Mouse (Mus musculus) forebrain, postnatal 0 days (tissue): ENCODE measurements around the gene Cadm3. TPM values are rescaled to one million over a fixed set of nuclear protein-coding genes. Genes with fewer than 3 reads are reported as not detected.

ENCODE experiments used
- ATAC-seq: fragments of 200-750 bp; cut with Nextera tagmentation; 2 replicates; pipeline ENCODE4 v1.8.0; 2017; ENCODE audit warnings: mild to moderate bottlenecking, moderate library complexity
- DNase-seq: peaks from one replicate; pipeline ENCODE4 v3.0.0-alpha.2; 2015
- H3K27ac ChIP-seq: fragments of 300-500 bp; sonication (generic); 2 replicates; pipeline ENCODE4 v1.5.1; 2014; ENCODE audit warnings: low read depth, mild to moderate bottlenecking, antibody characterized with exemption, low read length, moderate library complexity, mixed read lengths
- H3K27me3 ChIP-seq: fragments of 300-500 bp; sonication (generic); 2 replicates; pipeline ENCODE4 v1.6.1; 2014; ENCODE audit warnings: mild to moderate bottlenecking, low read length, mixed read lengths; ENCODE audit not compliant: insufficient read depth
- H3K36me3 ChIP-seq: fragments of 300-500 bp; sonication (generic); 2 replicates; pipeline ENCODE4 v1.6.1; 2014; ENCODE audit warnings: mild to moderate bottlenecking, moderate library complexity; ENCODE audit not compliant: insufficient read depth
- H3K4me1 ChIP-seq: fragments of 300-500 bp; sonication (generic); 2 replicates; pipeline ENCODE4 v1.6.1; 2014; ENCODE audit warnings: antibody characterized with exemption; ENCODE audit not compliant: insufficient read depth
- H3K4me2 ChIP-seq: fragments of 300-500 bp; sonication (generic); 2 replicates; pipeline ENCODE4 v1.6.1; 2014; ENCODE audit warnings: low read depth, mild to moderate bottlenecking, moderate library complexity
- H3K4me3 ChIP-seq: fragments of 300-500 bp; sonication (generic); 2 replicates; pipeline ENCODE4 v1.5.1; 2014; ENCODE audit warnings: low read depth, low read length, mixed read lengths
- H3K9ac ChIP-seq: fragments of 300-500 bp; sonication (generic); 2 replicates; pipeline ENCODE4 v1.6.1; 2014; ENCODE audit warnings: mild to moderate bottlenecking
- H3K9me3 ChIP-seq: fragments of 300-500 bp; sonication (generic); 2 replicates; pipeline ENCODE4 v1.6.1; 2016; ENCODE audit warnings: low read length
- CTCF ChIP-seq: sonication (generic); IDR thresholded peaks from 2 replicates; pipeline ENCODE4 v1.5.1; 2016; ENCODE audit warnings: antibody characterized with exemption, control low read depth, low read depth
- WGBS: fragments of 180-500 bp; shearing (Covaris S2); extraction: QIAGEN DNeasy Blood & Tissue Kit; methylation state at CpG from one replicate; pipeline ENCODE4 v1.1.7; 2014; 5-methylcytosine and 5-hydroxymethylcytosine counted together
- polyA plus RNA-seq: library from polyadenylated mRNA; unstranded; fragments of >200 nt; fragmentation: Nextera tagmentation; extraction: Ambion mirVana; gene quantifications from 2 replicates; pipeline ENCODE4 v1.2.1, GENCODE M21; 2015
- total RNA-seq: library from RNA; depleted of rRNA; stranded (reverse); fragments of >200 nt; gene quantifications from 2 replicates; pipeline ENCODE4 v1.2.3, GENCODE M21; 2014

Cadm3 gene
- total and polyA plus RNA-seq, 2 experiments from 2014 or later = 41.0 to 354 TPM

- H3K27me3 ChIP-seq = no peaks in the 10 kb centered on the region
- ATAC-seq (no peak), DNase-seq (no peak)
- H3K27ac ChIP-seq = no peak within 1 kb of the TSS
- TF ChIP-seq CTCF = no peak
- no peak within 1 kb of the TSS for H3K9ac ChIP-seq
- H3K4me3 ChIP-seq = no peak within 1 kb of the TSS
- peaks cover 22% of the 10 kb centered on the region for H3K36me3 ChIP-seq
- 76% methylated on average over 9 of the region's 9 CpGs for WGBS
- no peak within 1 kb of the TSS for H3K4me2 ChIP-seq
- no peaks in the 10 kb centered on the region for H3K4me1 ChIP-seq
- no peaks in the 10 kb centered on the region for H3K9me3 ChIP-seq
These were observed 33.9 kb downstream of the Cadm3 start, which contains the start of gene Ackr1 for GRCm38 (mm10) chr1:173333312-173334253. Ackr1 (minus strand) TSS chr1:173333750.

- Histone ChIP-seq H3K27ac (no peak overlapping the region), H3K27me3 (no peaks in the 10 kb centered on the region), H3K4me3 (no peak overlapping the region), H3K36me3 (peaks cover 10% of the 10 kb centered on the region), H3K4me2 (no peak overlapping the region), H3K4me1 (no peaks in the 10 kb centered on the region), H3K9ac (no peak overlapping the region), H3K9me3 (no peaks in the 10 kb centered on the region)
- TF ChIP-seq CTCF = no peak
- DNase-seq (no peak), ATAC-seq (no peak)
- WGBS = 94% methylated on average over 5 of the region's 5 CpGs
These were observed 35.1 kb downstream of the Cadm3 start for GRCm38 (mm10) chr1:173332418-173332817.

- H3K4me2 ChIP-seq = no peak overlapping the region
- DNase-seq (peak; percentile 73), ATAC-seq (peak; percentile 79)
These were observed 37.8 kb downstream of the Cadm3 start for GRCm38 (mm10) chr1:173329743-173330142.

GRCm38 (mm10) chr1:173329185-173329584 lies 38.3 kb downstream of the Cadm3 start:
- no peaks in the 10 kb centered on the region for H3K27me3 ChIP-seq
- no peaks in the 10 kb centered on the region for H3K4me1 ChIP-seq
- no peak overlapping the region for H3K9ac ChIP-seq
- no peak overlapping the region for H3K27ac ChIP-seq
- H3K36me3 ChIP-seq = no peaks in the 10 kb centered on the region
- no peak overlapping the region for H3K4me3 ChIP-seq
- 0 out of 2 replicates have a peak, but pooled peaks have one; percentile 13 for TF ChIP-seq CTCF
- no peaks in the 10 kb centered on the region for H3K9me3 ChIP-seq
- peak; percentile 40 for ATAC-seq
- 43% methylated on average over 4 of the region's 4 CpGs for WGBS
- no peak for DNase-seq
- H3K4me2 ChIP-seq = no peak overlapping the region

More at GRCm38 (mm10) chr1:173329743-173330142, 37.8 kb downstream of the Cadm3 start:
- TF ChIP-seq CTCF = no peak
- Histone ChIP-seq H3K27me3 (no peaks in the 10 kb centered on the region), H3K4me1 (no peaks in the 10 kb centered on the region), H3K9me3 (no peaks in the 10 kb centered on the region), H3K9ac (no peak overlapping the region), H3K27ac (no peak overlapping the region), H3K4me3 (no peak overlapping the region), H3K36me3 (no peaks in the 10 kb centered on the region)
- 46% methylated on average over 5 of the region's 5 CpGs for WGBS

- Histone ChIP-seq H3K36me3 (no peaks in the 10 kb centered on the region), H3K4me1 (no peaks in the 10 kb centered on the region), H3K4me3 (no peak overlapping the region), H3K9ac (no peak overlapping the region), H3K9me3 (no peaks in the 10 kb centered on the region), H3K27ac (no peak overlapping the region), H3K4me2 (no peak overlapping the region), H3K27me3 (no peaks in the 10 kb centered on the region)
- TF ChIP-seq CTCF = no peak
- no peak for ATAC-seq
- no peak for DNase-seq
- 21% methylated on average over 8 of the region's 8 CpGs for WGBS
These were observed 39.0 kb downstream of the Cadm3 start for GRCm38 (mm10) chr1:173328446-173328845.

- 63% methylated on average over 1 of the region's 1 CpGs for WGBS
- Histone ChIP-seq H3K27me3 (no peaks in the 10 kb centered on the region), H3K4me2 (no peak overlapping the region), H3K9me3 (no peaks in the 10 kb centered on the region), H3K27ac (no peak overlapping the region), H3K4me1 (no peaks in the 10 kb centered on the region), H3K9ac (no peak overlapping the region), H3K4me3 (no peak overlapping the region), H3K36me3 (no peaks in the 10 kb centered on the region)
- no peak for TF ChIP-seq CTCF
- ATAC-seq = no peak
- DNase-seq = no peak
These were observed 40.9 kb downstream of the Cadm3 start for GRCm38 (mm10) chr1:173326552-173326951.

GRCm38 (mm10) chr1:173325395-173325794 lies 42.1 kb downstream of the Cadm3 start:
- no peak for ATAC-seq
- 85% methylated on average over 1 of the region's 1 CpGs for WGBS

More at GRCm38 (mm10) chr1:173325395-173325794, 42.1 kb downstream of the Cadm3 start:
- Histone ChIP-seq H3K4me3 (no peak overlapping the region), H3K4me2 (no peak overlapping the region), H3K36me3 (no peaks in the 10 kb centered on the region), H3K9me3 (no peaks in the 10 kb centered on the region), H3K9ac (no peak overlapping the region), H3K4me1 (no peaks in the 10 kb centered on the region), H3K27me3 (no peaks in the 10 kb centered on the region), H3K27ac (no peak overlapping the region)
- DNase-seq = no peak
- TF ChIP-seq CTCF = no peak
